Mouse (Mus musculus) Patski (cell line): ENCODE results near the gene Zbtb41. TPM values are rescaled to one million over a fixed set of nuclear protein-coding genes. Genes with fewer than 3 reads are reported as not detected.
A peak's percentile ranks its signal among the peaks of the same experiment; 100 is the strongest.
"Not testable (repeated sequence)": the region's sequence is repeated elsewhere in the genome, so short reads cannot be mapped to it uniquely, and the experiment has no call there.

Source experiments
- ATAC-seq: fragments of 100-300 bp; one replicate; pipeline ENCODE4 v1.8.0; 2021
- CTCF ChIA-PET: fragments of 350-600 bp; sonication (Branson Sonifier 250); formaldehyde crosslinking; loops from one replicate; lab custom pipeline; 2022; ENCODE audit warnings: inconsistent platforms; lab: Charles Lee
- POLR2A ChIA-PET: fragments of 350-600 bp; sonication (Branson Sonifier 250); formaldehyde crosslinking; loops from one replicate; lab custom pipeline; 2022; ENCODE audit warnings: antibody characterized with exemption, inconsistent platforms; lab: Charles Lee
- DNase-seq: peaks from one replicate; pipeline ENCODE4 v3.0.0-alpha.2; 2011; ENCODE audit warnings: low read depth, low spot score
- H3K27me3 ChIP-seq: fragments of 371-371 bp; one replicate; pipeline ENCODE4 v1.5.1; 2021
- CTCF ChIP-seq: fragments of 100-300 bp; IDR thresholded peaks from one replicate; pipeline ENCODE4 v1.5.1; 2021
- in situ Hi-C: fragments of 300-500 bp; cut with MboI; formaldehyde crosslinking; loops from 3 replicates; pipeline ENCODE4 v1.11.1; 2018; ENCODE audit warnings: low pct_unique_long_range_greater_than_20kb, mixed read lengths
- polyA plus RNA-seq: library from polyadenylated mRNA; unstranded; gene quantifications from one replicate; pipeline ENCODE4 v1.2.3, GENCODE M21; 2021

Gene Zbtb41
- 22.8 TPM for polyA plus RNA-seq

DNA sequence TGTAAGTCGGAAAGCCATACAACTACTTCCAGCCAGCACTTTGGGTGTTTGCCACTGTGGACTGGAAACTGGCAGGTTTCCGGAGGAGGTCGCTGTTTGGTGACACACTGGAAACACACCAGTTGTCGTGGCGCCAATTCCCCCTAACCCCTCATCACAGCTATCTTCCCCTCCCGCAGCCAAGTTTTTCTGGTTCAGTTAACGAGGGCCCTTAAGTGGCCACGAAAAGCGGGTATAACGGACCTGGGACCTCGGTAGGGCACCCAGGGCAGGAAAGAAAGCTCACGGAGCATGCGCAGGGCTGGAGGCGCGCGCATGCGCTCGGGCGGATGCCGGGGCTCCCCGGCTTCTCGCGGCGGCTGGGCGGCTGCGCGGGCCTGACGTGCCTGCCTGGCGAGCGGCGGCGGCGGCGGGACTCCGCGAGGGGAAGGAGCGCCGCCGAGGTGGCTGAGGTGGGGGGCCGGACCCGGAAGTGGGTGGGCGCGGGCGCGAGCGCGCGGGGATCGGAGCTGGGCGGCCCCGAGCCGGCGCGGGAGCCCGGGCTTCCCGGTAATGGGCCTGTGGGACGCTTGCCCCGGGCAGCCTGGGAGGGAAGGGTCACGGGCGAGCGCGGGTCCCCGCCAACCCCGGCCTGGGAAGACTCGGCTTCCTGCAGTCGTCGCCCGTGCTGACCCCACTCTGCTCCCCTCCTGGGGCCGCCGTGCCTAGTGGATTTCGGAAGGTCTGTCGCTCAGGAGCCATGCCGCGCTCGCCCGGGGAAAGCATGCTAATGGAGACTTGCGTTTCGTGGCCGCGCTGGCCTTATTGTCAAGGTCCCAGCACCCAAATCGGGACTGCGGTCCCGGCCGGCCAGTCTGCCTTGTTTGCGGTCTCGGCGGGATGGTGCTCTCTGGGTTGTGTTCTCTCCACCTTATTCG, at the start of gene Zbtb41:
TSS of gene Zbtb41 (plus strand) at position 414 of the 917 bp plus-strand sequence.
- peak; percentile 88 for TF ChIP-seq CTCF
- POLR2A ChIA-PET = interaction anchor here (1.0 to 1.3 kb wide), 2 partner anchors 40 to 1594 kb away, joined by 3 to 4 read pairs; no protein-coding TSS in a partner anchor
- CTCF ChIA-PET = interaction anchor here (0.8 to 1.1 kb wide), 3 partner anchors 11 to 70 kb away, joined by 3 read pairs; no protein-coding TSS in a partner anchor
- DNase-seq (peak; percentile 51), ATAC-seq (peak; percentile 94)
- in situ Hi-C loops = no loop called here
- H3K27me3 ChIP-seq = peaks cover 16% of the 10 kb centered on the region

DNA sequence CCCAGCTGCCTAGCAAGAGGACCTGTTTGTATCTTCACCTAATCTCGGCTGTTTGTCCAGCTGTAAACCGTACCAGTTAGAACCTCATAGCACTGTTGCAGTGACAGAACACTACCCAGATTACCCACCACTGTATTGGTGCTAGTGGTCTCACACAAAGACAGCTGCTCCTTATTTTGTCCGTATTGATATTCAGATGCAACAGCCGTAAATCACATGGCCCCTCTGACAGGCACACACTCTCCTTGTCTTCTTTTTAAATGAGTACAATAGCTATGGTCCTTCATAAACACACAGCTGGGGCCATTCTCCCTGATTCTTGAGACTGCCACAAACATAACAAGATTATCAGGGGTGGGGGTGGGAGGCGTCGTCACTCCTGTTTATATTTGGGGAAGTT, 46.2 kb upstream of the Zbtb41 start:
- in situ Hi-C loops = no loop called here
- DNase-seq = no peak
- H3K27me3 ChIP-seq = peaks cover 36% of the 10 kb centered on the region
- TF ChIP-seq CTCF = no peak
- ChIA-PET POLR2A (no interaction called here), CTCF (no interaction called here)
- no peak for ATAC-seq

DNA sequence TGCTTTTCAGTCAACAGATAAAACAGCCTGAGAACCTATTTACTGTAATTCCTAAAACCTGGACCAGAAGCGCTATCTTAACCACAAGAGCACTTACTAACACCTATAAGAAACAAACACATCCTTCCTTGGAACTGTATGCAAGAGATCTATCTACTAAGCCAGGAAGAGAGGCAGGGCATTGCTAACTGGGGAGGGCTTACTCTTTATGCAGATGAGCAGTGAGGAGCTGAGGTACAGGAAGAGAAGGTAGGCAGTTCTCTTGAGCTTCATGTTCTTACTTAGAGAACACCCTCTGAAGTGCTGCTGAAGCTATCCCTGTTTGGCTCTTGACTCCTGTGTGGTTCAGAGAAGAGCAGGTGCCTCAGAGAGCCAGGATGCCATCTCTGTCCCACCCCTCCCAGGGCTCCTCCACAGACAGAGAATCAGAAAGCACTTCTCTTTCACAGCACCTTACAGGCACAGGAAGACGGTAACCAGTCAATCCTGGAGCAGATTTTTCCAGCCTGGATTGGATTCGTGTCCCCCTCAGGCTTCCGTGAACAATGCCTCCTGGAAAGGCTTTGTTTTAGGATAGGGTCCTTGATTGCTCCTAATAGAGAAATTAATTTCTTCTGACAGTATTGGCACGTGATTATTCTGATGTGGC, 45.3 kb upstream of the Zbtb41 start, which contains the start of gene Crb1:
TSS of gene Crb1 (minus strand) at position 463 of the 649 bp plus-strand sequence.
- CTCF ChIA-PET = no interaction called here
- POLR2A ChIA-PET = no interaction called here
- H3K27me3 ChIP-seq = peaks cover 36% of the 10 kb centered on the region
- peak; percentile 39 for ATAC-seq
- no peak for TF ChIP-seq CTCF
- no peak for DNase-seq
- in situ Hi-C loops = no loop called here

DNA sequence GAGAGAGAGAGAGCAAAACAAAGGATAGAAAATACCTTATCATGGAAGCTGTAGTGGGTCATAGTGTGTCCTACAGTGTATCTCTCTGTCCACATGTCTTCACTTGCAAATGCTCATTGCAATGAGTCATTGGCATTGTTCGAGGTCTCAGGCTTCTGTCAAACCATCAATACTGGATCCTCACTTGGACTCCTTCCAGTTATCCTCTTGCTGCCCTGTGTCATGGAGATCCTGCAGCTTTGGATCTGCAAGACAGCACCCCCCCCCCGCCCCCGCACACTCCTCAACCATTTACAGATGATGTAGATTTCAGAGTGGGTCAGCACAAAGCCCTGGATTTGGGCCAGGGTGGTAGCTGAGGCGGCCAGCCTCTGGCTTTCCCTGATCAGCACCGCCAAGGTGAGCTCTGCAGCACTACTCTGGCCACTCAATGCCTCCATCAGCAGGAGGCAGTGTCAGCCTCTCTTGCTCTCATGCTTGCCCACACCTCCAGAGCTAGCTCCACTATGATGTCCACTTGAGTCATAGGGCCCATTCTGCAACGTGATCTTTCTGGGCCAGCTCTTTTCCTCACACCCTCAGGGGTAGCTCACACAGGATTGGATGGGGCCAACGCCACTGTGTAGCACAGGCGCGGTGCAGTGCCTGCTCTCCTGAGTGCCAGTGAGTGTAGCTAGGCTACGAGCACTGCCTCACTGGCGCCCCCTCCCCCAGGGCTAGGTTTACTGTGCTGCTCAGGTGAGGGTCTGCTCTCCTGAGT, 43.0 kb upstream of the Zbtb41 start:
- no peak for TF ChIP-seq CTCF
- DNase-seq = no peak
- CTCF ChIA-PET = no interaction called here
- in situ Hi-C loops = no loop called here
- no peak for ATAC-seq
- H3K27me3 ChIP-seq = peaks cover 19% of the 10 kb centered on the region
- POLR2A ChIA-PET = no interaction called here

DNA sequence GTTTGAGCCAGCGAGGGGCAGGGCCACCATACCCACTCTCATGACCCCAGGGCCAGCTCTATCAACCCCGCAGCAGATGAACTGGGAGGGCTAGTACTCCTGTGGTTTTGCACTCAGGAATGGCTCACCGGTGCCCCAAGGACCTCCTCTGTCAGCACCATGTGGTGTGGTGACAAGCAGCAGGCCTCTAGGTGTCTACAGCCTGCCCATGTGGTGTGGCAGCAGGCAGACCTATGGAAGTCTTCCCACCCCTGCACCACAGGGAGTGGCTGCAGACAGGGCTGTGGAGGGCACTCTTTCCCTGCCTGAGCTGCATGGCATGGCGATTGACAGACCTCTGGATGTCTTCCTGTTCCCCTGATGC, 42.5 kb upstream of the Zbtb41 start:
- H3K27me3 ChIP-seq = peaks cover 14% of the 10 kb centered on the region
- DNase-seq = no peak
- no peak for TF ChIP-seq CTCF
- POLR2A ChIA-PET = no interaction called here
- no peak for ATAC-seq
- CTCF ChIA-PET = no interaction called here
- in situ Hi-C loops = no loop called here

DNA sequence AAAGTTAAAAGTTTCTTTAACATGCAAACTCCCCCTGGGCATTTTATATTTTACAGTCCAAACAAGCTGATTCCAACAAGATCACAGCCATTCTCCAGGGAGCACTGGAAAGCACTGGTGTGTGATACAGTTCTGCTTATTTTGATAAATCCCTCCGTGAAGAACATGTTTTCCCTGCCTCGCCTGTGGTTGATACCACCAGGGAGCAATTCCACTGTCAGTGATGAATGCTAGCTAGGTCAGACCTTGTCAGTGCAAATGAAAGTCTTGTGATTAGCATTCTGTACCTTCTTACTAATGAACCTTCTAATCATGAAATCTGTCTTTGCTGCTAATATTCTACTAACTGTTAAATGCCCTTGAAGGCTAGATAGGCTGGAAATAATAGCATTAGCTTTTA, 30.3 kb upstream of the Zbtb41 start:
- ATAC-seq = no peak
- TF ChIP-seq CTCF = no peak
- DNase-seq = no peak
- ChIA-PET CTCF (no interaction called here), POLR2A (no interaction called here)
- peaks cover 24% of the 10 kb centered on the region for H3K27me3 ChIP-seq
- in situ Hi-C loops = no loop called here

DNA sequence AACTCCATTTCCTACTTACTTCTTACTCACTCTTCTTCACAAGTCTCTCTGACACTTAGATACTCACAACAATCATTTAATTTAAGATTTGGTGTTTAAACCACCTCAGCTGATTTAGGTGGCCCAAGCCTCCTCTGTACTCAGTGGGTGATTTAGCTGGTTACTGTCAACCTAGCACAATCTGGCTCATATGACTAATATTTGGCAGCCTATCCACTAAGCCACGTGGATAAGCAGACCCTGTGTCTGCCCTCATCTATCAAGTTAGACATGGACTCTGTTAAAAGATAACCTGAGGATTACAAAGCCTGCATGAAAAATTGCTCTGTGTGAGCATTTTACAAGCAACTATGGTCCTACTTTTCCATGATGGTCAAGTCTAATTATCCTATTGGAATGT, 25.5 kb upstream of the Zbtb41 start:
- H3K27me3 ChIP-seq = peaks cover 24% of the 10 kb centered on the region
- in situ Hi-C loops = no loop called here
- CTCF ChIA-PET = no interaction called here
- POLR2A ChIA-PET = interaction anchor here (0.5 kb wide), 1 partner anchor 474 kb away, joined by 3 read pairs; no protein-coding TSS in a partner anchor
- DNase-seq (peak; percentile 20), ATAC-seq (peak; percentile 71)
- TF ChIP-seq CTCF = no peak

DNA sequence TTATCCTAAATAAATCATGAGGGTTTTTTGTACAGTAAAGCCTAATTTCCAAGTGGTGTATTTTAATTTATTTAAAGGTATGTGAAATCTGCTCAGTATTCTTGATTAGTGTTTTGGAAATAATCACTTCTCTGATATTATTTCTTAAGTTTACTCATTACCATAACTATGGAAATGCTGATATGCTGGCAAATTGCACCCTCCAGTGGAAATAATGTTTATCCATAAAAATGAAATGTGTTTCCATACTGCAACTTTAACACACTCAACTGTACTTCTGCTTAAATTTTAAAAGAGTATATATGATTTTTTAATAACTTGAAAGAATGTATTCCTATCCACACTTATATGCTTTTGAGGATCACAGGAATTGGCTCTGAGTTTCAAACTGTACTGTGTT, 16.3 kb upstream of the Zbtb41 start:
- peaks cover 3% of the 10 kb centered on the region for H3K27me3 ChIP-seq
- POLR2A ChIA-PET = no interaction called here
- CTCF ChIA-PET = no interaction called here
- DNase-seq (no peak), ATAC-seq (no peak)
- TF ChIP-seq CTCF = no peak
- in situ Hi-C loops = no loop called here

DNA sequence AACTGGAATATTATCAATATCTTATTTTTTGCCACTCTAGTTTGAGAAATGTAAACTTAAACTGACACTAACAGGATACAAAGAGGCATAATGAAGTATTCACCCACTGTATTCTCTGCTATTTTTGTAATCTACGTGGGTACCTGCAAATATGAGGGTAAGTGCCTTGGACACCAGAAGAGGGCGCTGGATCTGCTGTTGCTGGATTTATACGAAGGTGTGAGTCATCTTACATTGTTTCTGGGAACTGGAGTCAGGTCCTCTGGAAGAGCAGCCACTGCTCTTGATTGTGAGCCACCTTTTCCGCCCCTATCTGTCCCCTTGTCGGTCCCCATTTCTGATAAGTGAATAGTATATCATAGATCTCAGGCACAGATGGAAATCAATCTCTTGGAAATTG, 14.4 kb upstream of the Zbtb41 start:
- in situ Hi-C loops = no loop called here
- DNase-seq (no peak), ATAC-seq (no peak)
- TF ChIP-seq CTCF = peak; percentile 44
- ChIA-PET CTCF (no interaction called here), POLR2A (no interaction called here)
- peaks cover 3% of the 10 kb centered on the region for H3K27me3 ChIP-seq

DNA sequence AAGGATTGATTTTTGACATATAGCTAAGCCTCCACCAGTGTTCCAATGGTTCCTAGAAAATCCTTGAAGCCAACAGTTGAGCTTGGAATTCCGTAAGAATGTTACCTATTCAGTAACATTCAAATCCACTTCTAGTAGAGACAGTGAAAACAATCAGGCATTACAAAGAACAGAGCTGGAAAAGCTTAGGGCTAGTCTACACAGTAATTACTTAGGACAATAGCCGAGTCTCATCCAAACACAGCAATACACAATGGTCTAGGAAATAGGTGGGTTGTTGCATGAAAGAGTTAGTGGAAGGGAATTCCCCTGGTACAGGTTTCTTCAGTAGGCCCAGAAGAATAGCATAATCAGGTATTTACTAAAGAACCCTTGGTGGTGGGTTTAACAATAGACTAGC, 9.7 kb upstream of the Zbtb41 start:
- ATAC-seq, CTCF ChIA-PET, DNase-seq, in situ Hi-C loops: not testable (repeated sequence)
- H3K27me3 ChIP-seq = peaks cover 12% of the 10 kb centered on the region
- POLR2A ChIA-PET = interaction anchor here (0.6 kb wide), 1 partner anchor 1237 kb away, joined by 6 read pairs; no protein-coding TSS in a partner anchor
